Mouse (Mus musculus) thymus, postnatal 4 days (tissue): ENCODE measurements around the gene Cpne4.
A peak's percentile ranks its signal among the peaks of the same experiment; 100 is the strongest.

Experiments
- DNase-seq: peaks from one replicate; pipeline ENCODE4 v3.0.0; 2021

The Cpne4 gene

DNA sequence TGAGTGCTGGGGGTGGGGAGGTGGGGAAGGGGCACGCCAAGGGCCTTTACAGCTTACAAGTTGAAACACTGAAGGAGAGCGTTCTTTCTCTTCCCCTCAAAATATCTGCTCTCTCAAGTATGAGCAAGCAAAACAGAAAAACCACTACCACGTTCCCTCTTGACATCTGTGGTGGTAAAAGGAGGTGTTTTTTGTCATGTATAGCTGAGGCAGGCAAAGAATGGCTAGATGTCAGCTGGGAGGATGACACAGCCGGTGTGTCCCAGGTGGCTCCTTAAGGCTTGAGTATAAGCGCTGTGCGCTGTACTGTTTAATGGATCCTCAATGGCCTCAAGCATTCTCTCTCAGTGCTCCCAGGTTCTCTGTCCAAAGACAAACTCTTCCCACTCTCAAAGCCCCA is 331.5 kb downstream of the Cpne4 start:
- peak; percentile 38 for DNase-seq

- DNase-seq: no peak
Measured at GRCm38 (mm10) chr9:104890517-104890916, 343.4 kb downstream of the Cpne4 start.

DNA sequence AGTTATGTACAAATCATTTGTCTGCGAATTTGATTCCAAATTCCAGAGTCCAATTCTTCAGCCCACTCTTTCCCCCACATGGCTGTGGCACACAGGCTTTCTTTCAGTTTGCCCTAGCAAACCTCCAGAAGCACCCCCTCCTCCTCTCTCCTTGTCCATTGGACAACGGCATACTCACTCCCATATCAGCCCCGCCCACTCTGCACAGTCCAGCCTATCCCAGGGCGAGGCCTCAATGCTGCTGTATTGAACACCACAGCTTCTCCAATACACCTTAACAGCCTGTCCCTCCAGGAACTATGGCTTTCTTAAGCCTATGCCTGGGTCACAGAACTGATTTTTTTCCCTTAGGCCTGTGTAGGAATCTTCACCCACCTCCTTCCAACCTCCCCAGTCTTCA is 348.3 kb downstream of the Cpne4 start:
- DNase-seq: no peak

DNA sequence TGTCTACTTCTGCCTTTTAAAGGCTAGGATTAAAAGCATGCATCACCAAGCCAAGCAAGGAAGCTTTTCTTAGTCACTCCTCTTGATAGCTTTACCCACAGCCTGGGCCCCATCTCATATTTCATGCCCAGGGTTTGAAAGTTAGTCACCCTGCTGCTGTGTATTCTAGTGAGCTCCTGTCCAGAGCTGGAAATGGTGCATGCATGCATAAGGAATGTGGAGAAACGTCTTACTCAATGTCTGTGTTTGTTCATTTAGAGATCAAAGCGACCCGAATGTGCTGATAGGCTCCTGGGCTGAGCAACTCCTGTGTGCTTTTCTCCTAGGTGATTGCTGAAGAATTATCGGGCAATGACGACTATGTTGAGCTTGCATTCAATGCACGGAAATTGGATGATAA is 354.0 kb downstream of the Cpne4 start:
- DNase-seq: no peak

GRCm38 (mm10) chr9:104901827-104902226 is 354.7 kb downstream of the Cpne4 start:
- DNase-seq: no peak

DNA sequence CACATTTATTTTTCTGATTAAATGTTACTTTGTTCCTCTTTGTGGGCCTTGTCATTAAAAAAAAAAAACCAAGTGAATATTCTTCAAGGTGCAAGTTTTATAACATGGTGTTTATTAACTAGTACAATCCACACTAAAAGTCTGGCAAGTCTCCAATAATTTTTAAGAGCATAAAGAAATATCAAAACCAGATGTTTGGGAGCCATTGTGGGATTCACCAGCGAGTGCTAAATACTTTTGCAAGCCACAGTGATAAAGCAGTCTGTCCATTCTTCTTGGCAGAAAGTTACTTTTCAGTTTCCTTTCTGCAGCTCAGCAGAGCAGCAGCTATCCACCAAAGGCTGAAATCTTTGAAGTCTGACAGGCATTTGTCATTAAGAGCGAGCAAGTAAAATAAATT is 365.6 kb downstream of the Cpne4 start:
- DNase-seq: no peak

DNA sequence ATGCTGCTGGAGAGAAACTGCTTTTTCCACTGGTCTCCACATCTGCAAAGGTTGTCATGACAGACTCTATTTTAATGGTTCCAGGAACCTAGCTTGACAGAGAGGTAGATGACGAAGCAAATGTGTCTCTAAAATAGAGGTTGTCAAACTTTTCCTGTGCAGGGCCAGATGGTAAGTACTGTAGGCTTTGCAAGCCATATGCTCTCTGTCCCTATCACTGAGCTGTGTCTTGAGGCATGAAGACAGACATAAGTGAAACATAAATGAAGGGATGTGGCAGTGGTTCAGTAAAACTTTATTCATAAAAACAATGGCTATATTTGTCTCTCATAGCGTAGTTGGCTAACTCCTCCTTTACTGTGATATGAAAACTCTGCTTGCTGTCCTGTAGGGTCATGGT is 366.2 kb downstream of the Cpne4 start:
- DNase-seq: no peak

DNA sequence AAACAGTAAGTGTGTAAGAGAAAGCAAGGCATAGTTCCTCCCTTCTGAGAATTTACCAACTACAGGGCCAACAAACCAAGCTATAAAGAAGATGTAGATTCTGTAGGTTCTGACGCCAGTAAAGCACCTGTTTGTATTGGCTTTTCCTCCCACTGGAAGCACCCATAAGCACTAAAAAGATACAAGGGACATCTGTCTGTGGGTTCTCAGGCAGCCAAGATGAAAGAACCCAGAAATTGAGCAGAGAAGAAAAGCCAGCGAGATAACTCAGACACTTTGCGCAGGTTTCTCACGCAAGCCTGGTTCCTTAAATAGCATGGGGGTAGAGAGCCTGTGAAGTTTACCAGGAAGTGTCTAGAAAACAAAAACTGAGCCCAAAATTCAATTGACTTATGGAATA is 374.1 kb downstream of the Cpne4 start:
- no peak for DNase-seq

- no peak for DNase-seq
Measured at GRCm38 (mm10) chr9:104922051-104922450, 375.0 kb downstream of the Cpne4 start.

DNA sequence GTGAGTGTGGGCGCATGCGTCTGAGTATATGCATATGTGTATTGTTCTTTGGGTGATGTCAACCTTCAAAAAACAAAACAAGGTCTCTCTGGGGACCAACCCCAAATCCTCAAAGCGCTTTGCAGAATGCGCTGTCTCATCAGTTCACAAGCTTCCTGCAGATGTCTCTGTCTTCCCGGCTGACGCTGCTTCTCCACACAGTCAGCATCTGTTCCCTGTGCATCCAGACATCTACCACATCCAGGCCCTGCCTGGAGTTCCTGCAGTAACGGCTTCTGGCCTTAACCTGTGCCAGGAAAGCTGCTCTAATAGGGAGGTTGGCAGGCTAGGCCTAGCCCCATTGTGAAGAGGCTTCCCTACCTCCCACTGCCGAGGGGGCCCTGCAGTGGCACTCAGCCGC is 381.7 kb downstream of the Cpne4 start:
- DNase-seq: no peak

DNA sequence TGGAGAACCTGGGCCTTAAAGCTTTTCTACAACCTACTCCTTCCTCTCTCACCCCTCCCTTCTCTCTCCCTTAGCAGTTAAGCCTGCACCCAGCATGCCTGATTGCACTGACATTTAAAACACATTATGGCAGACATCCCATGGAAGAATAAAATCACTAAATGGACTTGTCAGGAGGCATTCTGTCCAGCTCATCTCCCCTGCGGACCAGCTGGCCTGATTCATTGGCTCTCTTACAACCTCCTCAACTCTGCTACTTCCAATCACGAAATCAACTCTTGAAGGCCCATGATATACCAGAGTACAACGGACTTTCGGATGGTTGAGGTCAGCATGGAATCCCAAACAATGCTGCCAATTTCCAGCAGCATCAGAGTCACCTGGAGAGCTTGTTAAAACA is 393.3 kb downstream of the Cpne4 start:
- DNase-seq: no peak

DNA sequence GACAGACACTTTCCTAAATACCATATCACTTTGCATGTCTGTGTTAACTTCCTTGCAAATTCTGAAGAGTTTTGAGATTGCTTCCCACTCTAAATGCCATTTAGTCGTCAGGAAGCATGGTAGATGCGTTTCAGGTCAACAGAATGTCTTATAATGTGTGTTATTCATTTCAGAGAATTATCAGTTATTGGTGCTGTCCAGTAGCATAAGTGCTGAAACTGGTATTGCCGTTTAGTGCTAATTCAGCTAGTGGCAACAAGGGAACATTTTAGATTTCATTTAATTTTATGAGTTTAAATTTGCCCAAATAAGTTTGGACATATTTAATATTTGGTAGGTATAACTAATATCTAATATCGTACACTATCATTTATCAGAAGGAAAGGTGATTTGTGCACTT is 403.5 kb downstream of the Cpne4 start:
- DNase-seq: no peak

DNA sequence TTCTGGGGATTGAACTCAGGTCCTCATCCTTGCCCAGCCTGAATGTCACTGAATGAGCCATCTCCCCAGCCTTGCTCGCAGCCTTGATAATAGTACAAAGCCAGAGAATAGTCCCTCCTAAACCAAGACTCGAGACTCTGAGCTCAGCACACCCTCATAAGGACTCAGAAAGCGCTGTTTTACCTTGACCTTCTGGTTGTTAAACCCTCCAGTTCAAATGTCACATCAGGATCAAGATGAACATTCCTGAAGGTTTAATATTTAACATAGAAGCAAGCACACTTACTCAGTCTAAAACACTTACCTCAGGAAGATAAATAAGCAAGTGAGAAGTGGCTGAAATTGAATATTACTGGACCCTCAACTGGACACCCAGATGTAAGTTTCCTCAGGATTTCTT is 405.1 kb downstream of the Cpne4 start:
- no peak for DNase-seq

- DNase-seq: no peak
Measured at GRCm38 (mm10) chr9:104972828-104973227, 425.7 kb downstream of the Cpne4 start.

DNA sequence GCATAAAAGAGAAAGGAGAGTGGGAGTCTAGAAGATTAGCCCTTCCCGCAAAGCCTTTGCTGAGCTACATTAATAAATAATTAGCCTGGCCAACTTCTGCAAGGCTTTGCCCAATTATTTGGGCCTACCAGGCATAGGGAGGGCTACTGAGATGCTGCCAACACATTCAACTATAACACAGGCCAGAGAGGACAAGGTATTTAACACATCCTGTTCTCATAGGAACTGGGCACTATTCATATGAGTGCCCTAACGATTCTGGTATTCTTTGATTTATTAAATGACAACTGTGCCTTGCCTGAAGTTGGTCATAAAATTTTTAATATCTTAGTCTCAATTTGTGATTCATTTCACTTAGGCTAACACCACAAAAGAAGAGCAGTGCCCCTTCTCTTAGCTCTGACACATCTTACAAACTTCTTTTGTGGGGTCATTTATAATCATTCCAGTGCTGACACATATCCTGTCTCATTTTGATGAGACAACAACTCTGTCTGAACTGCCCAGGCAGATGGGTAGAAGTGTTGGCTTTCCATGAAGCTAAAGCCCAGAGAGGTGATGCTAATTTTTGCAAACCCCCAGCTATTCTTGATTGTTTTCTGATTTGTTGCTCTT is 435.0 kb downstream of the Cpne4 start:
- no peak for DNase-seq

DNA sequence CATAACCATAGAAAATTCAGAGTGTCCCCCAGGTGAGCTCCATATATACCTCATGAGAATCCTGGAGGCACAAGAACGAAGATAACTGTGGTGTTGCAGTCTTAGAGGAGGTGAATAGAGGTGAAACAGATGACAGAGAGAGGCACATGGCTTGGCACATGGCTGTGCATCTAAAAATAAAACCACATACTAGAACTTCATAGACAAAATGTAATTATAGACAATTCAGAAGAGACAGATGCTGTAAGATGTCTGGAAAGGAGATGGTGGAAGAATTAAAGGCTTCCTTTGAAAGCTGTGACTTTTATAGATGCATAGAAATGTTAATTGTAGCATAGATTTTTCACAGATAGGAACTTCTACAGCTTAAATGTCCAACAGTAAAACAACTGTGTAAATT is 451.1 kb downstream of the Cpne4 start:
- DNase-seq: no peak

GRCm38 (mm10) chr9:105010721-105011120 is 463.6 kb downstream of the Cpne4 start:
- DNase-seq: no peak

GRCm38 (mm10) chr9:105018186-105018585 is 471.1 kb downstream of the Cpne4 start:
- no peak for DNase-seq

- DNase-seq: no peak
Measured at GRCm38 (mm10) chr9:105028311-105028710, 481.2 kb downstream of the Cpne4 start.

- no peak for DNase-seq
Measured at GRCm38 (mm10) chr9:105032572-105032971, 485.5 kb downstream of the Cpne4 start.

GRCm38 (mm10) chr9:105033641-105034040 is 486.6 kb downstream of the Cpne4 start:
- no peak for DNase-seq

GRCm38 (mm10) chr9:105037847-105038246 is 490.8 kb downstream of the Cpne4 start:
- DNase-seq: no peak

- no peak for DNase-seq
Measured at GRCm38 (mm10) chr9:105046014-105046413, 498.9 kb downstream of the Cpne4 start.

DNA sequence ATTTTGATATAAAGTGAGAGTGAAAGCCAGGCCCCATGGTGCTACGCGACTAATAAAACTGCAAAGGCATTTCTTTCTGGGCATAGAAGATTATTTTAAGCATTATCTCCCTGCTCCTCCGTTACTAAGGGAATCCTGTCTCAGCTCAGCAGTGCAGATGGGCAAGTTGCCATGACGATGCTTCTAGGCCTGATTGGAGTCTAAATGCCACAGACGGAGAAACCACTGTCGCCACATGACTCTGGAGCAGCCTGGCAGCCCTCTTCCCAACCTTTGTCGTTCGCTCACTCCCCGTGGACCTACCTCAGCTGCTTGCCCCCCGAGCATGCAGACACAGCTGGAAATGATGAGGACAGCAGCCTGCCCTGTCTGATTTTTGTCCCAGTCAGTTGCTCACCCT is 501.3 kb downstream of the Cpne4 start:
- no peak for DNase-seq

- no peak for DNase-seq
Measured at GRCm38 (mm10) chr9:105049636-105050035, 502.6 kb downstream of the Cpne4 start.

DNA sequence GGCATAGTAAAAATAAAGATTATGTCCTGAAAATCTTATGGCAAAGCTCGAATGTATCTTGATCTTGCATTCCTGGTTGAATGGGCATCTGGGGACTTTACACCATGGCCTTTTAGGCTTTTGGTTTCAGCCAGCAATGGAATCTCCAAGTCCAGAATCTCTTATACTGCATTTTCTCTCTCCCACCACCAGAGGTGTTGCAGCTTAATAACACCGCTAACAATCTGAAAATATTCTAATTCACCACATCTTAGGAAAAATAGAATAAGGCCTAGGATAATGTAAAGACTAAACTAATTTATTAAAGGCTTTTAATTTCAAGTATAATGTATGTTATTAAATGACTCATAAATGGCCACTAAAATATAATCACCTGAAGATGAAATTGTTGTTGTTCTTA is 503.2 kb downstream of the Cpne4 start:
- no peak for DNase-seq
